Mouse (Mus musculus) lung, embryonic 14.5 days (tissue): ENCODE results near the gene Adgrl3. TPM values are rescaled to one million over a fixed set of nuclear protein-coding genes. Genes with fewer than 3 reads are reported as not detected.

Experiments used
- ATAC-seq: fragments of 200-750 bp; cut with Nextera tagmentation; 2 replicates; pipeline ENCODE4 v1.8.0; 2017; ENCODE audit warnings: mild to moderate bottlenecking, moderate TSS enrichment, moderate library complexity; ENCODE audit not compliant: insufficient read depth
- DNase-seq: peaks from one replicate; pipeline ENCODE4 v3.0.0-alpha.2; 2015
- H3K27ac ChIP-seq: fragments of 300-500 bp; sonication (generic); 2 replicates; pipeline ENCODE4 v1.5.1; 2014; ENCODE audit warnings: low read depth, mild to moderate bottlenecking, moderate library complexity
- H3K27me3 ChIP-seq: fragments of 300-500 bp; sonication (generic); 2 replicates; pipeline ENCODE4 v1.6.1; 2014; ENCODE audit warnings: low read length, control low read depth; ENCODE audit not compliant: insufficient read depth
- H3K36me3 ChIP-seq: fragments of 300-500 bp; sonication (generic); 2 replicates; pipeline ENCODE4 v1.6.1; 2014; ENCODE audit warnings: control low read depth; ENCODE audit not compliant: insufficient read depth
- H3K4me1 ChIP-seq: fragments of 300-500 bp; sonication (generic); 2 replicates; pipeline ENCODE4 v1.6.1; 2014; ENCODE audit warnings: antibody characterized with exemption, control low read depth; ENCODE audit not compliant: insufficient read depth
- H3K4me2 ChIP-seq: fragments of 300-500 bp; sonication (generic); 2 replicates; pipeline ENCODE4 v1.6.1; 2014; ENCODE audit warnings: mild to moderate bottlenecking
- H3K4me3 ChIP-seq: fragments of 300-500 bp; sonication (generic); 2 replicates; pipeline ENCODE4 v1.5.1; 2014; ENCODE audit warnings: low read depth, low read length
- H3K9ac ChIP-seq: fragments of 300-500 bp; sonication (generic); 2 replicates; pipeline ENCODE4 v1.6.1; 2014
- H3K9me3 ChIP-seq: fragments of 300-500 bp; sonication (generic); 2 replicates; pipeline ENCODE4 v1.6.1; 2016; ENCODE audit warnings: low read depth, low read length, control low read depth
- CTCF ChIP-seq: IDR thresholded peaks from 2 replicates; pipeline ENCODE4 v1.5.1; 2016; ENCODE audit warnings: antibody characterized with exemption, low read depth
- WGBS: fragments of 180-500 bp; shearing (Covaris S2); extraction: QIAGEN DNeasy Blood & Tissue Kit; methylation state at CpG from one replicate; pipeline ENCODE4 v1.1.7; 2014; 5-methylcytosine and 5-hydroxymethylcytosine counted together
- polyA plus RNA-seq: library from polyadenylated mRNA; unstranded; fragments of >200 nt; fragmentation: Nextera tagmentation; extraction: Ambion mirVana; gene quantifications from 2 replicates; pipeline ENCODE4 v1.2.1, GENCODE M21; 2014

The Adgrl3 gene
- polyA plus RNA-seq, 1 experiment from 2014 or later = 19.6 TPM

DNA sequence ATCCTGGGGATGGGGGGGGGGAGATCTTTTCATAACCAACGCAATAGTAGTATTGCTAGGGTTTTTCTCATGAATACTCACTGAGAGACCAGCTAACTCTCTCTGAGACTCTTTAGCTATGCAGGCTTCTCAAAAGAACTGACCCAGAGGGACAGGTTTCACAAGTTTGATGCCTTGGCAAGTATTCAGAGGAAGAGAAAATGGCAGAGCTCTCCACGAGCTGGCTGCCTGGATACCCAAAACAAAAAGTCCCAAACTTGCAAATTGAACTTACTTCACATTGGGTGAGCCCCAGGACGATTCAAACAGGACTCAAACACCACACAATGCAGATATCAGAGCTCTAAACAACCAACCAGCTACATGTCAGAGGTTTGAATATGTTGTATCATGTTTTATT lies 563.5 kb downstream of the Adgrl3 start:
- no peaks in the 10 kb centered on the region for H3K9me3 ChIP-seq
- DNase-seq (no peak), ATAC-seq (no peak)
- no peak overlapping the region for H3K27ac ChIP-seq
- H3K9ac ChIP-seq = no peak overlapping the region
- no peak for TF ChIP-seq CTCF
- no peaks in the 10 kb centered on the region for H3K27me3 ChIP-seq
- WGBS = 52% methylated on average over 3 of the region's 3 CpGs
- no peak overlapping the region for H3K4me3 ChIP-seq
- H3K4me2 ChIP-seq = no peak overlapping the region
- H3K4me1 ChIP-seq = no peaks in the 10 kb centered on the region
- no peaks in the 10 kb centered on the region for H3K36me3 ChIP-seq

DNA sequence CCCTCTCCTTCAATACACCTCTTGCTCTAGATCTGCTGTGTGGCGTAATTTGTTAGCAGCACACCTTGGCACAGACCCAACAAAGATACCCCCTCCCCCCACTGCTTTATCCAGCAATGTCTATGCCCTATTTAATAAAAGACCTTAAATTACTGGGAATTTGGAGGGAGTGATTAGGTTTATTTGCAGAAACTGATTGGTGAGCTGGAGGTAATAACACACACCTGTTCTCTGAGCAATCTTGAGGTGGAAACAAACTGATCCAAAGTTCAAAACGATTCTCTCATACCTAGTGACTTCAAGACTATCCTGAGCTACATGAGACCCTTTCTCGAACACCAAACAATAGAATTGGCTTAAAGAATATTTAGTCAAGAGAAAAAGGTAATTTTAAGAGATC lies 565.0 kb downstream of the Adgrl3 start:
- ATAC-seq (no peak), DNase-seq (peak; percentile 6)
- Histone ChIP-seq H3K4me2 (no peak overlapping the region), H3K4me3 (no peak overlapping the region), H3K4me1 (no peaks in the 10 kb centered on the region), H3K9ac (no peak overlapping the region), H3K27ac (no peak overlapping the region), H3K27me3 (no peaks in the 10 kb centered on the region), H3K9me3 (no peaks in the 10 kb centered on the region), H3K36me3 (no peaks in the 10 kb centered on the region)
- no peak for TF ChIP-seq CTCF
- 56% methylated on average over 3 of the region's 3 CpGs for WGBS

GRCm38 (mm10) chr5:81590005-81590694 lies 570.2 kb downstream of the Adgrl3 start:
- Histone ChIP-seq H3K36me3 (no peaks in the 10 kb centered on the region), H3K4me1 (no peaks in the 10 kb centered on the region), H3K4me2 (no peak overlapping the region), H3K27ac (no peak overlapping the region), H3K9ac (no peak overlapping the region), H3K27me3 (no peaks in the 10 kb centered on the region), H3K9me3 (no peaks in the 10 kb centered on the region), H3K4me3 (no peak overlapping the region)
- ATAC-seq = no peak
- no peak for TF ChIP-seq CTCF
- WGBS = 49% methylated on average over 14 of the region's 14 CpGs
- no peak for DNase-seq

DNA sequence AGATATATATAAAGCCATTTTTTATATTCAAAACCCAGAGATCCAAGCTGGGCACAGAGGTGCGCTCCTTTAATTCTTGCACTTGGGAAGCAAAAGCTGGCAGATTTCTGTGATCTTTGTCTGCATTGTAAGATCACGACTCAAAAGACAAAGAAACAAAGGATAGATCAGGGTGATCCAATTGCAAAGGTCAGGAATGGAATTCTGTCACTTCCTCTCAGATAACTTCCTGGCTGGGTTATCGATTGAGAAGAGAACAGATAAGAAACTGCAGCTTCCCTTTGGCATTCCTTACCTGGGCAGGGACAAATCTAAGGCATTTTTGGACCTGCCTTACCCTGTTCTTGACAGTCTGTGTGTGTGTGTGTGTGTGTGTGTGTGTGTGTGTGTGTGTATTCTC lies 571.5 kb downstream of the Adgrl3 start:
- TF ChIP-seq CTCF = no peak
- WGBS = 36% methylated on average over 3 of the region's 3 CpGs
- H3K9ac ChIP-seq = no peak overlapping the region
- no peak overlapping the region for H3K4me2 ChIP-seq
- no peak overlapping the region for H3K4me3 ChIP-seq
- no peak overlapping the region for H3K27ac ChIP-seq
- H3K36me3 ChIP-seq = no peaks in the 10 kb centered on the region
- H3K4me1 ChIP-seq = no peaks in the 10 kb centered on the region
- no peaks in the 10 kb centered on the region for H3K27me3 ChIP-seq
- no peak for DNase-seq
- no peak for ATAC-seq
- no peaks in the 10 kb centered on the region for H3K9me3 ChIP-seq

DNA sequence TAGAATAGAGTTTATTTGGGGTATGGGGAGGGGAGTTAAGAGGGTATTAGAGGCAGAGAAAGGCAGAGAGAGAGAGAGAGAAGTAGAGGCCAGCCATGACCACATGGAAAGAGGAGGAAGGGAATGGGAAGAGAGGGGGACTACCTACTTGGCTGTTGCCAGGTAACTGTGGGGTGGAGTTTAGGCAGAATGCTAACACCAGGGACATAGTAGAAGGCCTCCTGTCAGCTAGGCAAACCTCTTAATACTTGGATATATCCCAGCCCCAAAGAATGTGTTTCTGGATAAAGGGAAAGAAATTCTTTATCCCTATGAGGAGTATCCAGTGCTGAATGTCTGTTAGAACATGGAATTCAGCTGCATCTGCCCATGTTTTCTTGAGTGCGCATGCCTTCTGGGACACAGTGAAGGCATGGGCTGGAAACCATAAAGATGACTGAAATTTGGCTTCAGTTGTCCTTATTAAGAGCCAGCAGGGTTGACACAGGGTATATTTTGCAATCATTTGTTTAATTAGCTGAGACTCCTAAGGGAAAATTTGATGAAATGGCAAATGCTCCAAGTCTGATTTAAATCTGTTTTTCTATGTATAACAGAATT lies 573.6 kb downstream of the Adgrl3 start:
- no peaks in the 10 kb centered on the region for H3K36me3 ChIP-seq
- no peak overlapping the region for H3K4me3 ChIP-seq
- H3K9me3 ChIP-seq = no peaks in the 10 kb centered on the region
- TF ChIP-seq CTCF = no peak
- DNase-seq (peak; percentile 15), ATAC-seq (no peak)
- no peak overlapping the region for H3K4me2 ChIP-seq
- 85% methylated on average over 1 of the region's 1 CpGs for WGBS
- no peaks in the 10 kb centered on the region for H3K4me1 ChIP-seq
- H3K27me3 ChIP-seq = no peaks in the 10 kb centered on the region
- H3K27ac ChIP-seq = no peak overlapping the region
- H3K9ac ChIP-seq = no peak overlapping the region

DNA sequence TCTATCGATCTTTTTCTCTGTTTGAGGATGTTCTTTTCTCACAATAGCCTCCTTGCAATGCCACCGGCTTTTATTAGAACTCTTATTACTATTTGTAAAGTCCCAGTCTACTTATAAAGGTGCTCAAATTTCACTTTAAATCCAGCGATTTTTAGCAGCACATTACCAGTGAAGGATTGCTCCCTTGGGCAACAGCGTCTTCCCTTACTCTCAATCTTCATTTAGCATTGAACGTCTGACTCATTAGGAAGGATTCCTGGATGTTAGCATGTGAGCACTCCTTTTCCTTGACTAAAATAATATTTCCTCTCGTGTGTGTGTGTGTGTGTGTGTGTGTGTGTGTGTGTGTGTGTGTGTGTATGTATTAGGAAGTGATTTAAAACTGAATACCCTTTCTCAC lies 578.1 kb downstream of the Adgrl3 start:
- Histone ChIP-seq H3K27ac (no peak overlapping the region), H3K4me1 (no peaks in the 10 kb centered on the region), H3K4me3 (no peak overlapping the region), H3K27me3 (no peaks in the 10 kb centered on the region), H3K4me2 (no peak overlapping the region), H3K9ac (no peak overlapping the region), H3K36me3 (no peaks in the 10 kb centered on the region), H3K9me3 (no peaks in the 10 kb centered on the region)
- no peak for ATAC-seq
- 60% methylated on average over 6 of the region's 6 CpGs for WGBS
- no peak for DNase-seq
- no peak for TF ChIP-seq CTCF

DNA sequence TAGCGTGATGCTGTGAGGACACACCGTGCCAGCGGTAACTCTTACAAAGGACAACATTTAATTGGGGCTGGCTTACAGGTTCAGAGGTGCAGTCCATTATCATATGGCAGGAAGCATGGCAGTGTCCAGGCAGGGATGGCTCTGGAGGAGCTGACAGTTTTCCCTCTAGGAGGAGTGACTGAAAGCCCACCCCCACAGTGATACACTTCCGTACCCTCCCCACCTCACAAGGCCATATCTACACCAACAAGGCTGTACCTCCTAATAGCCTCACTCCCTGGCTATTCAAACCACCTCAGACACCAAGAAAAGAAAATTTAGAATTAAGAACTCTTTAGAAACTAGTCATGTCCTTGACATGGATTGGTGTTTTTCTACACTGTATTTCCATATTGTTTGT lies 583.0 kb downstream of the Adgrl3 start:
- 87% methylated on average over 4 of the region's 4 CpGs for WGBS

More for the DNA sequence above, 583.0 kb downstream of the Adgrl3 start:
- no peaks in the 10 kb centered on the region for H3K4me1 ChIP-seq
- no peaks in the 10 kb centered on the region for H3K9me3 ChIP-seq
- no peak overlapping the region for H3K27ac ChIP-seq
- no peaks in the 10 kb centered on the region for H3K27me3 ChIP-seq
- H3K4me3 ChIP-seq = no peak overlapping the region
- DNase-seq (no peak), ATAC-seq (no peak)
- no peak overlapping the region for H3K4me2 ChIP-seq
- H3K36me3 ChIP-seq = no peaks in the 10 kb centered on the region
- no peak for TF ChIP-seq CTCF
- H3K9ac ChIP-seq = no peak overlapping the region
